In genomic region chr10:12787965-12788364, GRCm38 (mm10) we compare ENCODE assay signal across 13 mouse cellular contexts.
DNase-seq lines count a peak whose midpoint lies in the region; ATAC-seq and TF ChIP-seq lines count a peak whose summit lies in the region.
"Had no signal": no experiment of that assay in that cellular context is flagged by ENCODE, and none has a peak within 500 bp of the region (broad histone marks: within the 10 kb centered on the region; RNA-seq: fewer than 3 reads in every experiment).

No protein-coding gene starts in this region.

- intact Hi-C loops in heart, adult 2 months (cut with DNase I), result no loop called here

- peaks cover 16% of the 10 kb centered on the region for H3K36me3 ChIP-seq in heart, adult 2 months (ENCODE audit: control insufficient read depth, insufficient read depth, low read length)
- no peaks in the 10 kb centered on the region for H3K36me3 ChIP-seq in small intestine, adult 2 months (ENCODE audit: control insufficient read depth, insufficient read depth, low read length)

- no peak for TF ChIP-seq CTCF in heart, adult 2 months (IDR thresholded peaks at IDR 0.05)
- TF ChIP-seq CTCF in small intestine, adult 2 months (IDR thresholded peaks at IDR 0.05; ENCODE audit: extremely low read depth, insufficient read length, insufficient replicate concordance, low read depth, low read length), result no peak

- no peak overlapping the region for H3K27ac ChIP-seq in heart, adult 2 months
- peak overlapping the region; percentile 77 for H3K27ac ChIP-seq in small intestine, adult 2 months (ENCODE audit: insufficient read depth, low read depth, low read length)
- H3K27ac ChIP-seq: kidney, postnatal 0 days; macrophage had no signal

- DNase-seq in heart, adult 8-10 months (ENCODE audit: low spot score), result peak; percentile 55
- no peak for DNase-seq in heart, adult 2 months
- peak; percentile 36 for DNase-seq in urinary bladder, postnatal 25 days (ENCODE audit: low spot score)
- DNase-seq in urinary bladder, postnatal 4 days (ENCODE audit: low spot score in 2 of 2), result no peak
- DNase-seq in fibroblast of lung, adult 2 months (ENCODE audit: low read depth), result peak; percentile 82
- DNase-seq in layer of hippocampus, postnatal 14 days (ENCODE audit: low spot score in 2 of 2), result no peak
- DNase-seq: cerebellum, postnatal 10 days; right cerebral cortex, postnatal 25 days had no signal

- 43% methylated on average over 6 of the region's 6 CpGs for WGBS in heart, adult 2 months
- 20% methylated on average over 6 of the region's 6 CpGs for WGBS in small intestine, adult 2 months

- ATAC-seq in erythroblast, adult 5-6 weeks (replicated peaks; ENCODE audit: low FRiP score, poor library complexity, severe bottlenecking), result no peak

- peaks cover 13% of the 10 kb centered on the region for H3K79me2 ChIP-seq in heart, adult 2 months (replicated peaks; ENCODE audit: control insufficient read depth, insufficient read depth, low read length)

- H3K27me3 ChIP-seq in heart, adult 2 months (ENCODE audit: control insufficient read depth, insufficient read depth, low read length), result no peaks in the 10 kb centered on the region
- H3K27me3 ChIP-seq in small intestine, adult 2 months (ENCODE audit: control insufficient read depth, insufficient read depth, low read length), result no peaks in the 10 kb centered on the region
- H3K27me3 ChIP-seq: CH12.LX had no signal

- H3K4me3 ChIP-seq in heart, adult 2 months, result no peak overlapping the region
- H3K4me3 ChIP-seq in small intestine, adult 2 months (ENCODE audit: low read depth, low read length), result no peak overlapping the region

- no peak for TF ChIP-seq EP300 in heart, adult 2 months (IDR thresholded peaks at IDR 0.05; ENCODE audit: insufficient read depth, low read depth, low read length)

- H3K9ac ChIP-seq in heart, adult 2 months (ENCODE audit: low read depth, low read length), result no peak overlapping the region

- peaks cover 8% of the 10 kb centered on the region for H3K4me1 ChIP-seq in heart, adult 2 months (ENCODE audit: control insufficient read depth, insufficient read depth, low read length)
- peaks cover 5% of the 10 kb centered on the region; the same call in 1 of the 2 replicates for H3K4me1 ChIP-seq in small intestine, adult 2 months (ENCODE audit: control insufficient read depth, insufficient read depth, insufficient read length, low read length)

- no peak for TF ChIP-seq POLR2A in heart, adult 2 months (IDR thresholded peaks at IDR 0.05; ENCODE audit: insufficient read depth, low read depth, low read length)
- TF ChIP-seq POLR2A in small intestine, adult 2 months (IDR thresholded peaks at IDR 0.05; ENCODE audit: low read depth, low read length), result no peak

Comparison
In these comparisons a context has a peak if more than half of its experiments do, and no peak if none do; other contexts are left out.
1. DNase-seq: peak in heart, adult 8-10 months (single experiment), urinary bladder, postnatal 25 days (single experiment) and fibroblast of lung, adult 2 months (single experiment); none in heart, adult 2 months (0 of 2), urinary bladder, postnatal 4 days (0 of 2) and layer of hippocampus, postnatal 14 days (0 of 2).